Mouse (Mus musculus): ENCODE results near the gene Adtrp. TPM values are rescaled to one million over a fixed set of nuclear protein-coding genes. Genes with fewer than 3 reads are reported as not detected.
A peak's percentile ranks its signal among the peaks of the same experiment; 100 is the strongest.

The Adtrp gene
- polyA plus RNA-seq, 1 experiment from 2014 or later, result 3.3 TPM

GRCm38 (mm10) chr13:41750481-41750880 is 97.0 kb downstream of the Adtrp start:
- WGBS, result 41% methylated on average over 5 of the region's 5 CpGs

GRCm38 (mm10) chr13:41748866-41749265 is 98.6 kb downstream of the Adtrp start:
- Histone ChIP-seq H3K9me3 (ENCODE audit: control insufficient read depth, low read length) (no peaks in the 10 kb centered on the region), H3K36me3 (ENCODE audit: control insufficient read depth, insufficient read depth, low read length) (no peaks in the 10 kb centered on the region), H3K4me2 (ENCODE audit: low read depth, low read length) (no peak overlapping the region), H3K4me3 (ENCODE audit: low read depth, low read length) (no peak overlapping the region), H3K27ac (replicated peaks; ENCODE audit: low read depth, low read length) (no peak overlapping the region), H3K27me3 (replicated peaks; ENCODE audit: control insufficient read depth, insufficient read depth, low read length) (no peaks in the 10 kb centered on the region), H3K9ac (ENCODE audit: low read depth, low read length) (no peak overlapping the region), H3K4me1 (ENCODE audit: control insufficient read depth, insufficient read depth, low read length) (no peaks in the 10 kb centered on the region)
- ATAC-seq (ENCODE audit: low read depth) (0 out of 2 replicates have a peak, but pooled peaks have one; percentile 44), DNase-seq (ENCODE audit: low spot score) (peak; percentile 59)
- 71% methylated on average over 9 of the region's 9 CpGs for WGBS

More at GRCm38 (mm10) chr13:41750481-41750880, 97.0 kb downstream of the Adtrp start:
- Histone ChIP-seq H3K4me2 (ENCODE audit: low read depth, low read length) (no peak overlapping the region), H3K4me3 (ENCODE audit: low read depth, low read length) (no peak overlapping the region), H3K27me3 (replicated peaks; ENCODE audit: control insufficient read depth, insufficient read depth, low read length) (no peaks in the 10 kb centered on the region), H3K27ac (replicated peaks; ENCODE audit: low read depth, low read length) (no peak overlapping the region), H3K9me3 (ENCODE audit: control insufficient read depth, low read length) (no peaks in the 10 kb centered on the region), H3K36me3 (ENCODE audit: control insufficient read depth, insufficient read depth, low read length) (no peaks in the 10 kb centered on the region), H3K4me1 (ENCODE audit: control insufficient read depth, insufficient read depth, low read length) (no peaks in the 10 kb centered on the region), H3K9ac (ENCODE audit: low read depth, low read length) (no peak overlapping the region)
- DNase-seq (ENCODE audit: low spot score), result no peak
- ATAC-seq (ENCODE audit: low read depth), result peak; percentile 24; the same call in 1 of the 2 replicates

GRCm38 (mm10) chr13:41747691-41748090 is 99.8 kb downstream of the Adtrp start:
- no peaks in the 10 kb centered on the region for H3K4me1 ChIP-seq (ENCODE audit: control insufficient read depth, insufficient read depth, low read length)
- 82% methylated on average over 4 of the region's 4 CpGs for WGBS
- H3K9me3 ChIP-seq (ENCODE audit: control insufficient read depth, low read length), result no peaks in the 10 kb centered on the region
- no peak overlapping the region for H3K27ac ChIP-seq (replicated peaks; ENCODE audit: low read depth, low read length)
- no peaks in the 10 kb centered on the region for H3K36me3 ChIP-seq (ENCODE audit: control insufficient read depth, insufficient read depth, low read length)
- H3K27me3 ChIP-seq (replicated peaks; ENCODE audit: control insufficient read depth, insufficient read depth, low read length), result no peaks in the 10 kb centered on the region
- H3K4me3 ChIP-seq (ENCODE audit: low read depth, low read length), result no peak overlapping the region
- no peak for DNase-seq (ENCODE audit: low spot score)
- no peak overlapping the region for H3K9ac ChIP-seq (ENCODE audit: low read depth, low read length)
- no peak overlapping the region for H3K4me2 ChIP-seq (ENCODE audit: low read depth, low read length)
- no peak for ATAC-seq (ENCODE audit: low read depth)

- DNase-seq (ENCODE audit: low spot score), result peak; percentile 86
- Histone ChIP-seq H3K9me3 (ENCODE audit: control insufficient read depth, low read length) (no peaks in the 10 kb centered on the region), H3K4me1 (ENCODE audit: control insufficient read depth, insufficient read depth, low read length) (no peaks in the 10 kb centered on the region), H3K27ac (replicated peaks; ENCODE audit: low read depth, low read length) (no peak overlapping the region), H3K4me3 (ENCODE audit: low read depth, low read length) (no peak overlapping the region), H3K9ac (ENCODE audit: low read depth, low read length) (no peak overlapping the region), H3K27me3 (replicated peaks; ENCODE audit: control insufficient read depth, insufficient read depth, low read length) (no peaks in the 10 kb centered on the region), H3K36me3 (ENCODE audit: control insufficient read depth, insufficient read depth, low read length) (no peaks in the 10 kb centered on the region), H3K4me2 (ENCODE audit: low read depth, low read length) (no peak overlapping the region)
- WGBS, result 50% methylated on average over 8 of the region's 8 CpGs
- no peak for ATAC-seq (ENCODE audit: low read depth)
Observed at GRCm38 (mm10) chr13:41746971-41747615, 100.4 kb downstream of the Adtrp start.

DNA sequence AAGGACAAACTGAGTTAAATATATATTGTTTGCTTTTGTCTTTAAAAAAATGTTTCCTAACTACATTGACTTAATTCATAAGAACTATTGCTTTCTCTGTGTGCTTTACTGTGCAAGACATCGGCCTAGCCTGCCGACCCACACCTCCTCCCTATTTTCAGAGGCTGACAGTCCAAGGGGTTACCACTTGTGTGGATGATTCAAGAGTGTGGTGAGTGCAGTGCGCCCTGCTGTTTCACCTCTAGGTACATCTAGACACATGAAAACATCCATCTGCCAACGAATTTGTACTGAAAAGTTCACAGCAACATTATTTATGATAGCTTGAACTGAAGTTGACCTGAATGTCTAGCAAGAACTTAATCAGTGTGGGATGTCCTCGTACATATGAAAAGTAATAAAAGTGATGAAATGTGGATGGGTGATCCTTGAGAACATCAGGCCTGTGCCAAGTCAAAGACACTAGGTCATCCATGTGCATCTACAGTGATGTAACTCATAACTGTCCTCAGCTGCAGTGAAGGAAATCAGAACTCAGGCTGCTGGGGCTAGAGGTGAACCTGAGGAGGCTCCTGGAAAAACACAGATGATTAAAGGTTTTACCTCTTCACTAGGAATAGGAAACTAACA is 106.9 kb downstream of the Adtrp start:
- H3K4me1 ChIP-seq (ENCODE audit: control insufficient read depth, insufficient read depth, low read length), result no peaks in the 10 kb centered on the region
- no peaks in the 10 kb centered on the region for H3K27me3 ChIP-seq (replicated peaks; ENCODE audit: control insufficient read depth, insufficient read depth, low read length)
- H3K36me3 ChIP-seq (ENCODE audit: control insufficient read depth, insufficient read depth, low read length), result no peaks in the 10 kb centered on the region
- no peak overlapping the region for H3K9ac ChIP-seq (ENCODE audit: low read depth, low read length)
- no peak overlapping the region for H3K4me3 ChIP-seq (ENCODE audit: low read depth, low read length)
- 77% methylated on average over 5 of the region's 5 CpGs for WGBS
- H3K4me2 ChIP-seq (ENCODE audit: low read depth, low read length), result no peak overlapping the region
- DNase-seq (ENCODE audit: low spot score) (no peak), ATAC-seq (ENCODE audit: low read depth) (no peak)
- no peaks in the 10 kb centered on the region for H3K9me3 ChIP-seq (ENCODE audit: control insufficient read depth, low read length)
- H3K27ac ChIP-seq (replicated peaks; ENCODE audit: low read depth, low read length), result no peak overlapping the region

GRCm38 (mm10) chr13:41737628-41738309 is 109.7 kb downstream of the Adtrp start:
- 58% methylated on average over 10 of the region's 10 CpGs for WGBS
- ATAC-seq (ENCODE audit: low read depth) (peak; percentile 30; the same call in 1 of the 2 replicates), DNase-seq (ENCODE audit: low spot score) (peak; percentile 48)
- no peaks in the 10 kb centered on the region for H3K9me3 ChIP-seq (ENCODE audit: control insufficient read depth, low read length)
- no peak overlapping the region for H3K27ac ChIP-seq (replicated peaks; ENCODE audit: low read depth, low read length)
- no peaks in the 10 kb centered on the region for H3K36me3 ChIP-seq (ENCODE audit: control insufficient read depth, insufficient read depth, low read length)
- H3K4me1 ChIP-seq (ENCODE audit: control insufficient read depth, insufficient read depth, low read length), result no peaks in the 10 kb centered on the region
- H3K27me3 ChIP-seq (replicated peaks; ENCODE audit: control insufficient read depth, insufficient read depth, low read length), result no peaks in the 10 kb centered on the region
- no peak overlapping the region for H3K4me2 ChIP-seq (ENCODE audit: low read depth, low read length)
- H3K4me3 ChIP-seq (ENCODE audit: low read depth, low read length), result no peak overlapping the region
- H3K9ac ChIP-seq (ENCODE audit: low read depth, low read length), result no peak overlapping the region

GRCm38 (mm10) chr13:41729660-41730059 is 117.8 kb downstream of the Adtrp start:
- Histone ChIP-seq H3K4me3 (ENCODE audit: low read depth, low read length) (no peak overlapping the region), H3K4me2 (ENCODE audit: low read depth, low read length) (no peak overlapping the region), H3K9ac (ENCODE audit: low read depth, low read length) (no peak overlapping the region), H3K4me1 (ENCODE audit: control insufficient read depth, insufficient read depth, low read length) (no peaks in the 10 kb centered on the region), H3K36me3 (ENCODE audit: control insufficient read depth, insufficient read depth, low read length) (no peaks in the 10 kb centered on the region), H3K9me3 (ENCODE audit: control insufficient read depth, low read length) (no peaks in the 10 kb centered on the region), H3K27me3 (replicated peaks; ENCODE audit: control insufficient read depth, insufficient read depth, low read length) (no peaks in the 10 kb centered on the region), H3K27ac (replicated peaks; ENCODE audit: low read depth, low read length) (no peak overlapping the region)
- 94% methylated on average over 8 of the region's 8 CpGs for WGBS
- no peak for DNase-seq (ENCODE audit: low spot score)
- ATAC-seq (ENCODE audit: low read depth), result no peak

DNA sequence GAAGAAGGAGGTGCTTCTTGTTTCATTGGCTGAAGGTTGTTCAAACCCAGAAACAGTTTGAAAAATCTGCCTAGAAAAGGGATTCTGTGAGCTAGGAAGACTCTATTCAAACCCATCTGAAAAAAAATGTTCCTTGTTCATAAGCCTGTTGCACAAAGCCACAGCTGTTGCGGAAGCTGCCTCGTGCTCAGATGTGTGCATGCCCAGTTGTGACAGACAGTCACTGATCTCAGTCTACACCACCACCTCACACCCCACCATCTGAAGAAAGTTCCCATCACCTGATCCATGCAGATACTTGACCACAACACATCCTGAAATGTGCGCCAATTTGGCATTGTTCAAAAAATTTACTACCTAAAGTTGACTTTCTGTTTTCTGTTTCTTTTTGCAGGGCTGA is 119.7 kb downstream of the Adtrp start:
- Histone ChIP-seq H3K27ac (replicated peaks; ENCODE audit: low read depth, low read length) (no peak overlapping the region), H3K4me3 (ENCODE audit: low read depth, low read length) (no peak overlapping the region), H3K9ac (ENCODE audit: low read depth, low read length) (no peak overlapping the region), H3K4me1 (ENCODE audit: control insufficient read depth, insufficient read depth, low read length) (no peaks in the 10 kb centered on the region), H3K36me3 (ENCODE audit: control insufficient read depth, insufficient read depth, low read length) (no peaks in the 10 kb centered on the region), H3K27me3 (replicated peaks; ENCODE audit: control insufficient read depth, insufficient read depth, low read length) (no peaks in the 10 kb centered on the region), H3K4me2 (ENCODE audit: low read depth, low read length) (no peak overlapping the region), H3K9me3 (ENCODE audit: control insufficient read depth, low read length) (no peaks in the 10 kb centered on the region)
- WGBS, result 88% methylated on average over 3 of the region's 3 CpGs
- ATAC-seq (ENCODE audit: low read depth) (no peak), DNase-seq (ENCODE audit: low spot score) (no peak)

Measured in embryonic facial prominence, embryonic 14.5 days (tissue).